Mouse (Mus musculus): ENCODE measurements around the gene Slc7a15. TPM values are rescaled to one million over a fixed set of nuclear protein-coding genes. Genes with fewer than 3 reads are reported as not detected.
A peak's percentile ranks its signal among the peaks of the same experiment; 100 is the strongest.

Gene Slc7a15
- total RNA-seq, 2 experiments from 2014 or later: not detected

GRCm38 (mm10) chr12:8519431-8520160, 79.3 kb downstream of the Slc7a15 start:
- no peak for DNase-seq (ENCODE audit: low spot score in 2 of 2)
- intact Hi-C loops (cut with DNase I): loop anchor here (10.0 kb wide), 1 partner anchor 445 kb away; no protein-coding TSS in a partner anchor

- intact Hi-C loops (cut with DNase I): loop anchor here (10.0 kb wide), 1 partner anchor 436 kb away; no protein-coding TSS in a partner anchor
- peak in 1 of 2 experiments; percentile 57 for DNase-seq (ENCODE audit: low spot score in 2 of 2)
These were observed 87.6 kb downstream of the Slc7a15 start for GRCm38 (mm10) chr12:8511037-8511882.

- intact Hi-C loops (cut with DNase I): loop anchor here (10.0 kb wide), 1 partner anchor 436 kb away; no protein-coding TSS in a partner anchor
- DNase-seq (ENCODE audit: low spot score in 2 of 2): no peak
These were observed 88.4 kb downstream of the Slc7a15 start for GRCm38 (mm10) chr12:8510317-8510988.

- DNase-seq (ENCODE audit: low spot score in 2 of 2): no peak
- intact Hi-C loops (cut with DNase I): loop anchor here (10.0 kb wide), 1 partner anchor 435 kb away; no protein-coding TSS in a partner anchor
These were observed 89.2 kb downstream of the Slc7a15 start for GRCm38 (mm10) chr12:8509693-8510092.

- no peak for DNase-seq (ENCODE audit: low spot score in 2 of 2)
- intact Hi-C loops (cut with DNase I): no loop called here
These were observed 91.7 kb downstream of the Slc7a15 start for GRCm38 (mm10) chr12:8506954-8507707.

GRCm38 (mm10) chr12:8504131-8504530, 94.7 kb downstream of the Slc7a15 start:
- intact Hi-C loops (cut with DNase I): no loop called here

GRCm38 (mm10) chr12:8502546-8502945, 96.3 kb downstream of the Slc7a15 start:
- DNase-seq (ENCODE audit: low spot score in 2 of 2): peak; percentile 63 to 67
- intact Hi-C loops (cut with DNase I): loop anchor here (1.0 kb wide), 1 partner anchor 175 kb away; no protein-coding TSS in a partner anchor

More at GRCm38 (mm10) chr12:8504131-8504530, 94.7 kb downstream of the Slc7a15 start:
- DNase-seq (ENCODE audit: low spot score in 2 of 2): no peak

GRCm38 (mm10) chr12:8501571-8502305, 97.1 kb downstream of the Slc7a15 start:
- DNase-seq (ENCODE audit: low spot score in 2 of 2): no peak
- intact Hi-C loops (cut with DNase I): loop anchor here (1.0 kb wide), 1 partner anchor 174 kb away; no protein-coding TSS in a partner anchor

- intact Hi-C loops (cut with DNase I): no loop called here
- no peak for DNase-seq (ENCODE audit: low spot score in 2 of 2)
These were observed 98.0 kb downstream of the Slc7a15 start for GRCm38 (mm10) chr12:8500597-8501570.

- intact Hi-C loops (cut with DNase I): loop anchor here (2.0 kb wide), 3 partner anchors 33 to 155 kb away; no protein-coding TSS in a partner anchor
- peak; percentile 99 to 100 for DNase-seq (ENCODE audit: low spot score in 2 of 2)
These were observed 98.8 kb downstream of the Slc7a15 start, which contains the start of gene Rhob for GRCm38 (mm10) chr12:8499871-8500596. Gene Rhob (minus strand): TSS chr12:8500009.

- intact Hi-C loops (cut with DNase I): loop anchor here (2.0 kb wide), 3 partner anchors 32 to 154 kb away; no protein-coding TSS in a partner anchor
- DNase-seq (ENCODE audit: low spot score in 2 of 2): peak in 1 of 2 experiments; percentile 58
These were observed 99.6 kb downstream of the Slc7a15 start for GRCm38 (mm10) chr12:8499001-8499870.

GRCm38 (mm10) chr12:8498591-8499000, 100.3 kb downstream of the Slc7a15 start:
- intact Hi-C loops (cut with DNase I): loop anchor here (2.0 kb wide), 3 partner anchors 32 to 154 kb away; no protein-coding TSS in a partner anchor
- DNase-seq (ENCODE audit: low spot score in 2 of 2): peak; percentile 46 to 63

- intact Hi-C loops (cut with DNase I): loop anchor here (2.0 kb wide), 3 partner anchors 31 to 153 kb away; no protein-coding TSS in a partner anchor
- peak in 1 of 2 experiments; percentile 35 for DNase-seq (ENCODE audit: low spot score in 2 of 2)
These were observed 100.7 kb downstream of the Slc7a15 start for GRCm38 (mm10) chr12:8498148-8498571.

- intact Hi-C loops (cut with DNase I): no loop called here
- DNase-seq (ENCODE audit: low spot score in 2 of 2): no peak
These were observed 101.6 kb downstream of the Slc7a15 start for GRCm38 (mm10) chr12:8497314-8497706.

GRCm38 (mm10) chr12:8496679-8497313, 102.1 kb downstream of the Slc7a15 start:
- intact Hi-C loops (cut with DNase I): no loop called here
- DNase-seq (ENCODE audit: low spot score in 2 of 2): no peak
